In the genomic region with DNA sequence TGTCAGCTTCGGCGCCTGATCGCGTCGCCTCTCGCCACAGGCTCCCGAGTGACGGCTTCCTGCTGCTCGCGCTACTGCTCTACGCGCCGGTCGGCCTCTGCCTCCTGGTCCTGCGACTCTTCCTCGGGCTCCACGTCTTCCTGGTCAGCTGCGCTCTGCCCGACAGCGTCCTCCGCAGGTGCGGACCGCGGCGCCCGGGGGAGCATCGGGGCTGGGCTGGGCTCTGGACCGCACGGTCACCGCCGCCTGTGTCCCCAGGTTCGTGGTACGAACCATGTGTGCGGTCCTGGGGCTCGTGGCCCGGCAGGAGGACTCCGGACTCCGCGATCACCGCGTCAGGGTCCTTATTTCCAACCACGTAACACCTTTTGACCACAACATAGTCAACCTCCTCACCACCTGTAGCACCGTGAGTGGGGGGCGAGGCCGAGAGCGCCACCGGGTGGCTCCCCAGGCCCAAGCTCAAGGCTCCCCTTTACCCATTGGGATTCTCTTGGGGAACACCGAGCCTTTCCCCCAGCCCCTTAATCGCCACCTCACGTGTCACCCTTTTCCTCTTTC, we compare ENCODE assay signal across 8 mouse cellular contexts. TPM values are rescaled to one million over a fixed set of nuclear protein-coding genes. Genes with fewer than 3 reads are reported as not detected.
DNase-seq lines count a peak whose midpoint lies in the region; ATAC-seq lines count a peak whose summit lies in the region.

A gene (minus strand): TSS at position 403 of the 561 bp plus-strand sequence.

- peak within 1 kb of the TSS; percentile 72 for H3K4me2 ChIP-seq in hindbrain, embryonic 12.5 days (replicated peaks)
- H3K4me2 ChIP-seq in midbrain, embryonic 12.5 days (replicated peaks): peak within 1 kb of the TSS; percentile 92

- peak within 1 kb of the TSS; percentile 88 for H3K9ac ChIP-seq in hindbrain, embryonic 12.5 days
- H3K9ac ChIP-seq in midbrain, embryonic 12.5 days (replicated peaks): peak within 1 kb of the TSS; percentile 77

- no peaks in the 10 kb centered on the region for H3K9me3 ChIP-seq in hindbrain, embryonic 12.5 days (replicated peaks)
- no peaks in the 10 kb centered on the region for H3K9me3 ChIP-seq in limb, embryonic 10.5 days (replicated peaks)
- H3K9me3 ChIP-seq in midbrain, embryonic 12.5 days: no peaks in the 10 kb centered on the region

- peaks cover 28% of the 10 kb centered on the region for H3K36me3 ChIP-seq in hindbrain, embryonic 12.5 days
- peaks cover 52% of the 10 kb centered on the region for H3K36me3 ChIP-seq in limb, embryonic 10.5 days
- H3K36me3 ChIP-seq in midbrain, embryonic 12.5 days: peaks cover 34% of the 10 kb centered on the region

- H3K27ac ChIP-seq in hindbrain, embryonic 12.5 days: peak within 1 kb of the TSS; percentile 88
- H3K27ac ChIP-seq in limb, embryonic 10.5 days: peak within 1 kb of the TSS; percentile 93
- peak within 1 kb of the TSS; percentile 83 for H3K27ac ChIP-seq in midbrain, embryonic 12.5 days (replicated peaks)

- WGBS in hindbrain, embryonic 12.5 days: under 1% methylated on average over 50 of the region's 50 CpGs
- WGBS in limb, embryonic 10.5 days: under 1% methylated on average over 50 of the region's 50 CpGs
- under 1% methylated on average over 45 of the region's 50 CpGs for WGBS in midbrain, embryonic 12.5 days

- ATAC-seq in hindbrain, embryonic 12.5 days (ENCODE audit: low FRiP score): peak; percentile 2; the same call in 1 of the 2 replicates
- no peak; the same call in 1 of the 2 replicates for ATAC-seq in midbrain, embryonic 12.5 days (ENCODE audit: low FRiP score, low read depth)

- H3K27me3 ChIP-seq in hindbrain, embryonic 12.5 days: no peaks in the 10 kb centered on the region
- peaks cover 17% of the 10 kb centered on the region for H3K27me3 ChIP-seq in limb, embryonic 10.5 days (ENCODE audit: low read depth, poor library complexity, severe bottlenecking)
- H3K27me3 ChIP-seq in midbrain, embryonic 12.5 days: peaks cover 5% of the 10 kb centered on the region; the same call in 1 of the 2 replicates

- H3K4me3 ChIP-seq in hindbrain, embryonic 12.5 days: peak within 1 kb of the TSS; percentile 98
- H3K4me3 ChIP-seq in limb, embryonic 10.5 days: peak within 1 kb of the TSS; percentile 99
- H3K4me3 ChIP-seq in midbrain, embryonic 12.5 days: peak within 1 kb of the TSS; percentile 65

- peak; percentile 64 for DNase-seq in cerebellum, adult 9-10 months
- no peak for DNase-seq in cerebellum, adult 18-20 months
- DNase-seq in adrenal gland, postnatal 14 days: no peak
- DNase-seq in gastrocnemius, adult 18-20 months (ENCODE audit: low spot score): no peak
- no peak for DNase-seq in limb, embryonic 10.5 days (ENCODE audit: low spot score)
- peak; percentile 64 to 71 for DNase-seq in thymus, postnatal 36 days

- peaks cover 28% of the 10 kb centered on the region for H3K4me1 ChIP-seq in hindbrain, embryonic 12.5 days
- H3K4me1 ChIP-seq in limb, embryonic 10.5 days: peaks cover 29% of the 10 kb centered on the region
- peaks cover 26% of the 10 kb centered on the region for H3K4me1 ChIP-seq in midbrain, embryonic 12.5 days

RNA-seq across cellular contexts. Expression of the gene that starts here (rescaled TPM):
- 50.7 and 59.3 TPM in 2 replicates for total RNA-seq in adrenal gland, postnatal 14 days (2021)
- 10 to 100 TPM; 15.3 to 17.4 TPM for total RNA-seq in gastrocnemius, adult 18-20 months (2021)
- 59.9 and 63.4 TPM in 2 replicates for polyA plus RNA-seq in hindbrain, embryonic 12.5 days (2016; fragmentation: Nextera tagmentation; extraction: Ambion mirVana)
- polyA plus RNA-seq in limb, embryonic 10.5 days (2016; fragmentation: Nextera tagmentation; extraction: Ambion mirVana): 76.2 and 82.6 TPM in 2 replicates
- polyA plus RNA-seq in midbrain, embryonic 12.5 days (2016; fragmentation: Nextera tagmentation; extraction: Ambion mirVana): 63.2 and 63.9 TPM in 2 replicates

Comparison
In these comparisons a context has a peak if more than half of its experiments do, and no peak if none do; other contexts are left out.
1. DNase-seq: peak in cerebellum, adult 9-10 months (single experiment) and thymus, postnatal 36 days (2 of 2); none in cerebellum, adult 18-20 months (0 of 2), adrenal gland, postnatal 14 days (single experiment), gastrocnemius, adult 18-20 months (single experiment) and limb, embryonic 10.5 days (single experiment).
2. Peak in every context shown above with its lines, with median percentiles within 50 percentile points of each other: H3K27ac ChIP-seq and H3K4me3 ChIP-seq.